ENCODE assay signal across 20 mouse cellular contexts in the genomic region with DNA sequence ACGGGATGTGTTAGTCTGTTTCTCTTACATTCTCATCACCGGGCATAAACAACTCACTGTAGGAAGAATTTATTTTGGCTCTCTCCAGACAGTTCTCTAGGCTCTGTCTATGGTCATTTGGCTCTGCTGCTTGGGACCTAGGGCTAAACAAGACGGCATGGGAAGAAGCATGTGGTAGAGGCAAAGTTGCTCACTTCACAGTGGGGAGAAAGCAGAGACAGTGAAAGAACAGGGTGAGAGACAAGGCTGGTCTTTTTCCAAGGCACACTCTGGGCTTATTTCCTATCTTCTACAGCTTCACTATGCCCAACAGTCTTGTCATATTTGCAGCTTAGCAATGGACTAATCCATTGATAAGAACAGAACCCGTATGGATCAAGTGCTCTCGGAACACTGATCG. TPM values are rescaled to one million over a fixed set of nuclear protein-coding genes. Genes with fewer than 3 reads are reported as not detected.
DNase-seq lines count a peak whose midpoint lies in the region; ATAC-seq lines count a peak whose summit lies in the region.
"Had no signal": no experiment of that assay in that cellular context is flagged by ENCODE, and none has a peak within 500 bp of the region (broad histone marks: within the 10 kb centered on the region; RNA-seq: fewer than 3 reads in every experiment).

No protein-coding gene starts in this region.

- no peak overlapping the region for H3K4me3 ChIP-seq in neural tube, embryonic 15.5 days (replicated peaks)
- H3K4me3 ChIP-seq: embryonic facial prominence, embryonic 15.5 days; erythroblast, embryonic 14.5 days; forebrain, embryonic 10.5 days; gastrocnemius, adult 2 months; heart, embryonic 13.5 days; hindbrain, embryonic 15.5 days had no signal

- WGBS in neural tube, embryonic 15.5 days: 91% methylated on average over 6 of the region's 6 CpGs

- H3K27me3 ChIP-seq in neural tube, embryonic 15.5 days (replicated peaks): no peaks in the 10 kb centered on the region
- H3K27me3 ChIP-seq: embryonic facial prominence, embryonic 15.5 days; heart, embryonic 13.5 days; hindbrain, embryonic 15.5 days had no signal

- H3K4me1 ChIP-seq in neural tube, embryonic 15.5 days: no peaks in the 10 kb centered on the region
- H3K4me1 ChIP-seq: embryonic facial prominence, embryonic 15.5 days; forebrain, embryonic 10.5 days; heart, embryonic 13.5 days; hindbrain, embryonic 15.5 days had no signal

- peak; percentile 93 for ATAC-seq in cerebellum, adult (ENCODE audit: insufficient number of reproducible peaks, low FRiP score, low TSS enrichment)
- no peak for ATAC-seq in neural tube, embryonic 15.5 days (ENCODE audit: low FRiP score)
- ATAC-seq: inflammation-experienced regulatory T-cells, adult 6 months; intestine, postnatal 0 days had no signal

- no peaks in the 10 kb centered on the region for H3K9me3 ChIP-seq in neural tube, embryonic 15.5 days (replicated peaks)
- H3K9me3 ChIP-seq: embryonic facial prominence, embryonic 15.5 days; forebrain, embryonic 10.5 days; heart, embryonic 13.5 days; hindbrain, embryonic 15.5 days had no signal

- H3K4me2 ChIP-seq in neural tube, embryonic 15.5 days: no peak overlapping the region
- H3K4me2 ChIP-seq: embryonic facial prominence, embryonic 15.5 days; heart, embryonic 13.5 days; hindbrain, embryonic 15.5 days had no signal

- H3K27ac ChIP-seq in neural tube, embryonic 15.5 days (replicated peaks): no peak overlapping the region
- H3K27ac ChIP-seq: embryonic facial prominence, embryonic 15.5 days; forebrain, embryonic 10.5 days; gastrocnemius, adult 2 months; heart, embryonic 13.5 days; hindbrain, embryonic 15.5 days had no signal

- no peak for DNase-seq in cerebellum, postnatal 4 days (ENCODE audit: low spot score in 2 of 2)
- DNase-seq in cerebellum, adult 18-20 months: peak; percentile 57 to 68
- DNase-seq in cerebellum, adult 9-11 months: peak; percentile 73
- DNase-seq in cerebellum, postnatal 36 days: peak; percentile 24 to 50
- DNase-seq in B cell, adult 2 months: no peak
- no peak for DNase-seq in right cerebral cortex, postnatal 10 days (ENCODE audit: low spot score in 2 of 2)
- DNase-seq: adrenal gland, postnatal 10 days; gastrocnemius, adult 2 months; gastrocnemius, postnatal 36 days; heart, adult 11 months; heart, postnatal 36 days had no signal

- H3K36me3 ChIP-seq in neural tube, embryonic 15.5 days: no peaks in the 10 kb centered on the region
- H3K36me3 ChIP-seq: embryonic facial prominence, embryonic 15.5 days; forebrain, embryonic 10.5 days; heart, embryonic 13.5 days; hindbrain, embryonic 15.5 days had no signal

- H3K9ac ChIP-seq in neural tube, embryonic 15.5 days (replicated peaks): no peak overlapping the region
- H3K9ac ChIP-seq: embryonic facial prominence, embryonic 15.5 days; heart, embryonic 13.5 days; hindbrain, embryonic 15.5 days had no signal

RNA-seq across cellular contexts. Expression of gene Fam181b, which starts 31.4 kb away (rescaled TPM):
- 66.5 and 84.8 TPM in 2 replicates for polyA plus RNA-seq in neural tube, embryonic 15.5 days (2015; fragmentation: Nextera tagmentation; extraction: Ambion mirVana)
- polyA plus RNA-seq: erythroblast, embryonic 14.5 days; inflammation-experienced regulatory T-cells, adult 6 months had no signal

Comparison
In these comparisons a context has a peak if more than half of its experiments do, and no peak if none do; other contexts are left out.
1. DNase-seq: peak in cerebellum, adult 18-20 months (2 of 2), cerebellum, adult 9-11 months (single experiment) and cerebellum, postnatal 36 days (2 of 2); none in cerebellum, postnatal 4 days (0 of 2), B cell, adult 2 months (0 of 2) and right cerebral cortex, postnatal 10 days (0 of 2).